Mouse (Mus musculus): ENCODE data around the gene Prkn.

DNA sequence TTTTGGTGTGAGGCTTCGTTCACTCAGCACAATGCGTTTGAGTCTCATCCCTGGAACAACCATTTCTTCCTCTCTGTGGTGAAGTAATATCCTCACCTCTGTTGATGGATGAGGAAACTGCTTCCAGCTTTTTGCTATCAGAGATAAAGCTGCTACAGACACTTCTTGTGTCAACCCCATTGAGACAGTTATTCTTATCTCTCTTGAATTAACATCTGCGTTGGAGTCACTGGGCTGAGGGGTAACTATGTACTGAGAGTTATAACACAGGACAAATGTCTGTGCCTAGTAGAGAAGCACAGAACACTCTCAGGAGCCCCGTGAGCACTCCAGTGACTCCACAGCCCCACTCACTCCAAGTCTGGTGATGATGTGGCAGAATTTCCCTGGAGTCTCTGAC is 500.2 kb downstream of the Prkn start:
- no peak for TF ChIP-seq EP300 (IDR thresholded peaks at IDR 0.05; ENCODE audit: insufficient read depth, low read depth, low read length)
- no peak for TF ChIP-seq CTCF (IDR thresholded peaks at IDR 0.05)
- no peak for TF ChIP-seq POLR2A (IDR thresholded peaks at IDR 0.05; ENCODE audit: insufficient read depth, low read depth, low read length)
